Mouse (Mus musculus) liver, embryonic 13.5 days (tissue): ENCODE measurements at regions not wholly inside any gene's neighbourhood (a gene's known extent, or its start where the extent isn't known, plus 50 kb on each side); places are given as distances from the start of the nearest gene placed in this dataset.

ENCODE experiments used
- ATAC-seq: fragments of 200-750 bp; cut with Nextera tagmentation; 2 replicates; pipeline ENCODE4 v1.8.0; 2017; ENCODE audit warnings: low read depth, mild to moderate bottlenecking, moderate number of reproducible peaks, moderate library complexity
- DNase-seq: peaks from one replicate; pipeline ENCODE4 v3.0.0; 2022
- H3K27ac ChIP-seq: fragments of 300-500 bp; sonication (generic); 2 replicates; pipeline ENCODE4 v1.5.1; 2015; ENCODE audit warnings: moderate library complexity, mild to moderate bottlenecking, inconsistent platforms
- H3K27me3 ChIP-seq: fragments of 300-500 bp; sonication (generic); 2 replicates; pipeline ENCODE4 v1.6.1; 2015; ENCODE audit warnings: mild to moderate bottlenecking, inconsistent platforms
- H3K36me3 ChIP-seq: fragments of 300-500 bp; sonication (generic); 2 replicates; pipeline ENCODE4 v1.6.1; 2015; ENCODE audit warnings: mild to moderate bottlenecking, inconsistent platforms
- H3K4me1 ChIP-seq: fragments of 300-500 bp; sonication (generic); replicated peaks from 2 replicates; pipeline ENCODE4 v1.6.1; 2015; ENCODE audit warnings: inconsistent platforms
- H3K4me2 ChIP-seq: fragments of 300-500 bp; sonication (generic); 2 replicates; pipeline ENCODE4 v1.6.1; 2015; ENCODE audit warnings: inconsistent platforms, mild to moderate bottlenecking, moderate library complexity
- H3K4me3 ChIP-seq: fragments of 300-500 bp; sonication (generic); replicated peaks from 2 replicates; pipeline ENCODE4 v1.5.1; 2015; ENCODE audit warnings: mild to moderate bottlenecking, inconsistent platforms
- H3K9ac ChIP-seq: fragments of 300-500 bp; sonication (generic); 2 replicates; pipeline ENCODE4 v1.6.1; 2015; ENCODE audit warnings: mild to moderate bottlenecking, inconsistent platforms
- H3K9me3 ChIP-seq: fragments of 300-500 bp; sonication (generic); replicated peaks from 2 replicates; pipeline ENCODE4 v1.6.1; 2016; ENCODE audit warnings: inconsistent platforms
- WGBS: fragments of 180-500 bp; shearing (Covaris S2); methylation state at CpG from one replicate; pipeline ENCODE4 v1.1.7; 2015; ENCODE audit not compliant: insufficient replicate concordance; 5-methylcytosine and 5-hydroxymethylcytosine counted together

DNA sequence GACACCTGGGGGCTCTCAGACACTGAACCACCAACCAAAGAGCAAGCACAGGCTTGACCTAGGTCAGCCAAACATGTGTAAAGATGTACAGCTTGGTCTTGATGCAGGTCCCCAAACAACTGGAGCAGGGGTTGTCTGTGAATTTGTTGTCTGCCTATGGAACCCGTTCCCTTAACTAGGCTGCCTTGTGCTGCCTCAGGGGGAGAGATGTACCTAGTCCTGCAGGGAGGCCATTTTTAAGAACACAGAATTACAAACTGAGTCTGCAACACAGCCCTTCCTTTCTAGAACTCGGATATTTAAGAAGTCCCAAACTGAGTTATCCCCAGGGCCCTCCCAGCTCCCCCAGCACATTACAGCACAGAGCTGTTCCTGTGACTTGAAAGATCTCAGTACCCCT is 57.5 kb upstream of the Lama4 start:
- no peak overlapping the region for H3K4me2 ChIP-seq
- ATAC-seq (no peak), DNase-seq (no peak)
- no peaks in the 10 kb centered on the region for H3K4me1 ChIP-seq
- no peaks in the 10 kb centered on the region for H3K9me3 ChIP-seq
- no peak overlapping the region for H3K27ac ChIP-seq
- 59% methylated on average over 2 of the region's 2 CpGs for WGBS
- no peak overlapping the region for H3K4me3 ChIP-seq
- no peaks in the 10 kb centered on the region for H3K36me3 ChIP-seq
- H3K27me3 ChIP-seq: no peaks in the 10 kb centered on the region
- H3K9ac ChIP-seq: no peak overlapping the region

DNA sequence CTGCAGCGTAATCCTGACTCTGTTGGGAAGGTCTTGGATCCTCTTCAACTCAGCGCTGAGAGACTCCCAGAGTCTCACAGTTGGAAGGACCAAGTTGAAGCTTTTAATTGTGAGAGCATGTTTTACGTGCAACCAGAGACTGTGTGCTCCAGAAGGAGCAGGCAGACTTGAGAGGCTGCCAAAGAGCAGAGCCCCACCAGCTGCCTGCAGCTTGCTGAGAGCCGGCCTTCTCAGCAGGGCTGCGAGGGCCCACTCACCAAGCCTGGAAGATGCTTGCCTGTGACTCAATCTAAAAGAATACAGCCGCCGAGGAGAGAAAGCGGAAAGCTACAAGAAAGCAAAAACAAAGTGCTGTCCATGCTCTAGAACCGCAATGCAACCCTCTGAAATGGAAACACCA is 57.0 kb upstream of the Lama4 start:
- no peaks in the 10 kb centered on the region for H3K9me3 ChIP-seq
- no peaks in the 10 kb centered on the region for H3K4me1 ChIP-seq
- 45% methylated on average over 9 of the region's 9 CpGs for WGBS
- DNase-seq: no peak
- no peaks in the 10 kb centered on the region for H3K27me3 ChIP-seq
- no peak overlapping the region for H3K4me2 ChIP-seq
- H3K4me3 ChIP-seq: no peak overlapping the region
- no peak for ATAC-seq
- no peaks in the 10 kb centered on the region for H3K36me3 ChIP-seq
- no peak overlapping the region for H3K9ac ChIP-seq
- H3K27ac ChIP-seq: no peak overlapping the region

DNA sequence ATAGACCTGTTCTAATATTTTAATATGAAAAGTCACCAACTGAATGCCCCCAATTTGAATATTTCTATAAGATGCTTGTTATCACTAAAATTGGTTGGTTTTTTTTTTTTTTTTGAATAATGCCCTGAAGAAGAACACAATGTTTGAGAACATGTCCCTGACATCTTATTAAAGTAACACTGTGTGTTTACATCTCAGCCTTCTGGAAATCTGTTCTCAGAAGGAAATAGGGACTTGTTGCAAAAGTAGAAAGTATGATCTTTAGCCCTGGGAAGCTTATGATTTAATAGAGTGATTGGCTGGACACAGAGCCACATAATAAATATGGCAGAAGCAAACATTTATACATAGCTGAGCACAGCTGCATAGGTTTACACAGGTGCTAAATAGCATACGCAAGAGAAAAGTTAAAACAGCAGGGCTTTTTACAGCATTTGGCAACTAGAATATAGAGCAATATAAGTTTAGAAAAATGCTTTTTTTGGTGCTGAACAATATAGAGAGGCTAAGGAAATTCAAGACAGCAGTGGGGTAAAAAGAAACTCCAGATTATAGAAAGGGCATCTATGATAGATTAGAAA is 56.1 kb upstream of the Lama4 start:
- DNase-seq (no peak), ATAC-seq (no peak)
- H3K27ac ChIP-seq: no peak overlapping the region
- H3K4me1 ChIP-seq: no peaks in the 10 kb centered on the region
- no peaks in the 10 kb centered on the region for H3K9me3 ChIP-seq
- H3K4me2 ChIP-seq: no peak overlapping the region
- H3K27me3 ChIP-seq: no peaks in the 10 kb centered on the region
- H3K9ac ChIP-seq: no peak overlapping the region
- no peak overlapping the region for H3K4me3 ChIP-seq
- H3K36me3 ChIP-seq: no peaks in the 10 kb centered on the region
- 81% methylated on average over 1 of the region's 1 CpGs for WGBS

DNA sequence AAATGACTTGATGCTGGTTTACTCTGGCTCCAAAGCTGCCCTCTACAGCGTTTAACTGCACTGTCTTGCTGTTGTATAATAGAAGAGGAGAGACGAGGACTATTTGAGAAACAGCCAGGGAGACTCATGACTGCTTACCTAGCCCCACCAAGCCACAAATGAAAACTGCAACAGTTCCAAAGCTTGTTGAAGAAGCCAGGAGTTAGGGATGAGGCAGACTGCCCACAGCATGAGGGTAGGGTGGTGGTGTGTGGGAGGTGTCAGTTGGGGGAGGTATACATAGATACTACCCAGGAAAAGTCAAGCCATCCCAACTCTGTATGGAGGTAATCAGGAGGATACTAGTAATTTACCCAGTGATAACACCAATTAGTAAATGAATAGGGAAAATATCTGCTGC is 55.5 kb upstream of the Lama4 start:
- no peak overlapping the region for H3K4me3 ChIP-seq
- H3K9me3 ChIP-seq: no peaks in the 10 kb centered on the region
- H3K27ac ChIP-seq: no peak overlapping the region
- no peak overlapping the region for H3K9ac ChIP-seq
- H3K27me3 ChIP-seq: no peaks in the 10 kb centered on the region
- no peaks in the 10 kb centered on the region for H3K36me3 ChIP-seq
- ATAC-seq (no peak), DNase-seq (no peak)
- no peaks in the 10 kb centered on the region for H3K4me1 ChIP-seq
- WGBS: 50% methylated on average over 2 of the region's 2 CpGs
- H3K4me2 ChIP-seq: no peak overlapping the region

DNA sequence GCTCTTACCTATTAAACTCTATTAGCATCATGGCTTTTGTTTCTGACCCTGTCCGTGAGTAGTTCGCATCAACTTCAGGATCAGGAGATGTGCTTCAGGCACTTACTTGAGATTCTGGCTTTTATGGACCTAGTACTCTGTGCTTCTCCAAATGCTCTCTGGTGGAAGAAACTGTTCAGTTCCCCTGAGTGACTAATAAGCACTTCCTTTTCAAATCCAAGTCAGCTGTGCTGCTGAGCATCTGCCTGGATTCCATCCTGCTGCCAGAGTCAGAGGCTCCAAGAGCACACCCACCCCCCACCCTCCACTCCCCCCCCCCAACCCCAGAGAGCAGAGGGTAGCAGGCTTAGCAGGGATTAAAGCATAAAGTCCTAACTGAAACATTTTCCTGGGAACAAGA is 52.3 kb upstream of the Lama4 start:
- Histone ChIP-seq H3K36me3 (no peaks in the 10 kb centered on the region), H3K9ac (no peak overlapping the region), H3K27me3 (no peaks in the 10 kb centered on the region), H3K27ac (no peak overlapping the region), H3K9me3 (no peaks in the 10 kb centered on the region), H3K4me1 (no peaks in the 10 kb centered on the region), H3K4me3 (no peak overlapping the region), H3K4me2 (no peak overlapping the region)
- ATAC-seq (no peak), DNase-seq (no peak)
- WGBS: 70% methylated on average over 2 of the region's 2 CpGs
